Mouse (Mus musculus) thymus, adult 2 months (tissue): Measurements from ENCODE around the gene Sfn. TPM values are rescaled to one million over a fixed set of nuclear protein-coding genes. Genes with fewer than 3 reads are reported as not detected.
A peak's percentile ranks its signal among the peaks of the same experiment; 100 is the strongest.
"Not testable (repeated sequence)": the region's sequence is repeated elsewhere in the genome, so short reads cannot be mapped to it uniquely, and the experiment has no call there.

Source experiments
- DNase-seq: peaks from one replicate; pipeline ENCODE4 v3.0.0; 2021
- H3K27ac ChIP-seq: fragments of 200-500 bp; 2 replicates; pipeline ENCODE4 v1.5.1; 2012; ENCODE audit warnings: low read length, control low read depth; ENCODE audit not compliant: control insufficient read depth, insufficient read depth
- H3K27me3 ChIP-seq: fragments of 200-500 bp; 2 replicates; pipeline ENCODE4 v1.6.1; 2012; ENCODE audit warnings: mild to moderate bottlenecking, low read length, moderate library complexity, mixed read lengths; ENCODE audit not compliant: control insufficient read depth, insufficient read depth
- H3K36me3 ChIP-seq: fragments of 200-500 bp; 2 replicates; pipeline ENCODE4 v1.6.1; 2012; ENCODE audit warnings: mild to moderate bottlenecking, low read length, moderate library complexity; ENCODE audit not compliant: control insufficient read depth, insufficient read depth
- H3K4me1 ChIP-seq: fragments of 200-500 bp; replicated peaks from 2 replicates; pipeline ENCODE4 v1.6.1; 2012; ENCODE audit warnings: low read length; ENCODE audit not compliant: control insufficient read depth, insufficient read depth
- H3K4me3 ChIP-seq: fragments of 200-500 bp; 2 replicates; pipeline ENCODE4 v1.5.1; 2012; ENCODE audit warnings: mild to moderate bottlenecking, low read length, control low read depth, moderate library complexity; ENCODE audit not compliant: control insufficient read depth, insufficient read depth
- CTCF ChIP-seq: fragments of 200-500 bp; IDR thresholded peaks from 2 replicates; pipeline ENCODE4 v1.5.1; 2012; ENCODE audit warnings: mild to moderate bottlenecking, control low read depth, low read length, moderate library complexity, borderline replicate concordance; ENCODE audit not compliant: control insufficient read depth, poor library complexity, insufficient read depth; ENCODE audit errors: extremely low read depth
- POLR2A ChIP-seq: fragments of 200-500 bp; IDR thresholded peaks from 2 replicates; pipeline ENCODE4 v1.6.1; 2012; ENCODE audit warnings: mild to moderate bottlenecking, low read length, control low read depth, moderate library complexity; ENCODE audit not compliant: control insufficient read depth, poor library complexity, insufficient read depth; ENCODE audit errors: extremely low read depth
- WGBS: fragments of 180-500 bp; shearing (Covaris S2); methylation state at CpG from one replicate; pipeline ENCODE4 v1.1.7; 2018; 5-methylcytosine and 5-hydroxymethylcytosine counted together
- polyA plus RNA-seq: library from polyadenylated mRNA; depleted of rRNA; stranded (reverse); fragments of >200 nt; gene quantifications from 2 replicates; pipeline ENCODE4 v1.2.3, GENCODE M21; 2012; rRNA removed

The Sfn gene
- polyA plus RNA-seq, result 60.5 and 65.9 TPM in 2 replicates

DNA sequence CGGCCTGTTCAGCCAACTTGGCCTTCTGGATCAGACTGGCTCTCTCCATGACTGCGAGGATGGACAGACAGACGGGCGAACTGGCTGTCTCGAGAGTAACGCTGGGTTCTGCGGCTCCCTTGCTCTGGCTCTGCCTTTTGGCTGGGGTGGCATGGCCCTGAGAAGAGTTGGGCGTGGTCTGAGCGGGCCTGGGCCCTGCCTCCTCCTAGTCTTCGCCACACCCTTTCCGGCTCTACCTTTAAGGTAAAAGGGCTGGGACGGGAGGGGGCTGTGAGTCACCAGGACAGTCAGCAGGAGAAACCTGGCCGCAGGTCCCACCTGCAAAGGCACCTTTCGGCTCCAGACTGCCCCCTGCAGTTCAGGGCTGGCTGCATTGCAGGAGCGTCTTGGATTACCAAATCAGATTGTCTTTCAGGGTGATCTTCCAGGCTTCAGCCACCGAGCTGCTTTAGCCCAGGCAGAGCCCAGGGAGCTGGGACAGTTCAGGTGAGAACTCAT, at the start of gene Sfn:
Gene Sfn, minus strand, starts transcription at position 448 of the 498 bp plus-strand sequence.
- Histone ChIP-seq H3K36me3 (peaks cover 21% of the 10 kb centered on the region), H3K4me3 (no peak within 1 kb of the TSS; the same call in 1 of the 2 replicates), H3K4me1 (peaks cover 12% of the 10 kb centered on the region), H3K27me3 (peaks cover 9% of the 10 kb centered on the region; the same call in 1 of the 2 replicates), H3K27ac (peak within 1 kb of the TSS; percentile 10; the same call in 1 of the 2 replicates)
- peak; percentile 61 for DNase-seq
- WGBS, result 15% methylated on average over 16 of the region's 16 CpGs
- peak; percentile 74 for TF ChIP-seq CTCF
- no peak for TF ChIP-seq POLR2A

DNA sequence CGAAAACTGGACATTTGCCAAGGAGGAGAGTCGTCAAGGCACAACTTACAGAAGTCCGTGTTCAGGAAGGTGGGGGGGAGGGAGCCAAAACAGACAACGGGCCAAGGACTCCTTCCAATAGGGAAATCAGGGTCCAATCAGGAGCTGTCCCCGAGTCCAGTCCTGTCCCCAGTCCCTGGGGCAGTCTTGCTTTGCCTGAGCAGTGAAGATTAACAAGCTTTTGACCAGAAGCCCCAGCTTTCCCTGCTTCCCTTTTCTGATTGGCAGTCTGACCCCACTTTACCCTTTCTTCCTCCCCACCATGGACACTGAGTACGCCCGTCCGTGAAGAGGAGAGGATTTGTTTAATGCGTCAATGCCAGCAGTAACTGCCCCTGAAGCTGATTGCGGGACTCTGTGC, 49.5 kb upstream of the Sfn start:
- Histone ChIP-seq H3K27me3 (no peaks in the 10 kb centered on the region), H3K4me3 (no peak overlapping the region), H3K36me3 (no peaks in the 10 kb centered on the region), H3K4me1 (peaks cover 3% of the 10 kb centered on the region; the same call in 1 of the 2 replicates), H3K27ac (no peak overlapping the region)
- WGBS, result 75% methylated on average over 10 of the region's 10 CpGs
- no peak for DNase-seq
- no peak for TF ChIP-seq CTCF
- TF ChIP-seq POLR2A, result no peak

DNA sequence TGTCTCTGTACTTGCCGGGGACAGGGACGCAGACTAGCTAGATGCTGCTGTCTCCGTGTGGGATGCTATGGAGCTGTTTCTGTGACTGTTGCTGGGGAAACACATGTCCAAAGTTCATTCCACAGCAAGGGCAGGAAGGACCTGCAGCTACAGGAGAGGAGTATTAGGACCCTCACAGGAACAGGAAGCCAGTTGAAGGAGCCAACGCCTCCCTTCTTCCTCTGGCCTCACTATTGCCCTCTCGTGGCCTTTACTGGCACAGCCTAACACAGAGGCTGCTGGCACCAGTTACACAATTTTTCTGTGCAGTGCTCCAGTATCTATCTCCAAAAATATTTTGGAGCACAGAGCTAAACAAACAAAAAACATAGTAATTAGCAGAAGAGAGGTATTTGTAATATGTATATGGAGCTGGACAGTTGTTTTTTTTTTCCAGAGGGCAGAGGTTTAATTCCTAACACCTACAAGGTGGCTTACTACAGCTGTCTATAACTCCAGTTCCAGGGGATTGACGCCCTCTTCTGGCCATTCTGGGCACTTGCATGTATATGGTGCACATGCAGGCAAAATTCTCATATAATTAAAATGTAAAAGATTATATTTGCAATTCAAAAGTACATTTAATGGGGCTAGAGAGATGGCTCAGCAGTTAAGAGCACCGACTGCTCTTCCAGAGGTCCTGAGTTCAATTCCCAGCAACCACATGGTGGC, 48.2 kb upstream of the Sfn start, which contains the start of gene Zdhhc18:
Gene Zdhhc18, minus strand, starts transcription at position 166 of the 711 bp plus-strand sequence.
- peak; percentile 91 for DNase-seq
- WGBS, result 34% methylated on average over 7 of the region's 7 CpGs
- H3K27ac ChIP-seq, result peak within 1 kb of the TSS; percentile 45; the same call in 1 of the 2 replicates
- H3K36me3 ChIP-seq, result no peaks in the 10 kb centered on the region
- H3K4me1 ChIP-seq, result peaks cover 3% of the 10 kb centered on the region; the same call in 1 of the 2 replicates
- H3K27me3 ChIP-seq, result no peaks in the 10 kb centered on the region
- peak within 1 kb of the TSS; percentile 49 for H3K4me3 ChIP-seq
- TF ChIP-seq POLR2A (no peak), CTCF (peak; percentile 68; the same call in 1 of the 2 replicates)

DNA sequence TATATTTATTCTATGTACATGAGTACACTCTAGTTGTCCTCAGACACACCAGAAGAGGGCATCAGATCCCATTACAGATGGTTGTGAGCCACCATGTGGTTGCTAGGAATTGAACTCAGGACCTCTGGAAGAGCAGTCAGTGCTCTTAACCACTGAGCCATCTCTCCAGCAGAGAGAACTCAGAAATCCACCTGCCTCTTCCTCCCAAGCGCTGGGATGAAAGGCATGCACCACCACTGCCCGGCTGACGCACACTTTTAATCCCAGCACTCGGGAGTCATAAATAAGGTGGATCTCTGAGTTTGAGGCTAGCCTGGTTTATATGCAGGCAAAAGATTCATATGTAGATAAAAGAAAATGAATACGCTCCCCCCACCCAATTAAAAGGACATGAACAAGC, 47.5 kb upstream of the Sfn start:
- not testable (repeated sequence) for DNase-seq, H3K36me3 ChIP-seq, H3K4me1 ChIP-seq, H3K27ac ChIP-seq, H3K4me3 ChIP-seq, H3K27me3 ChIP-seq
- 82% methylated on average over 5 of the region's 5 CpGs for WGBS

DNA sequence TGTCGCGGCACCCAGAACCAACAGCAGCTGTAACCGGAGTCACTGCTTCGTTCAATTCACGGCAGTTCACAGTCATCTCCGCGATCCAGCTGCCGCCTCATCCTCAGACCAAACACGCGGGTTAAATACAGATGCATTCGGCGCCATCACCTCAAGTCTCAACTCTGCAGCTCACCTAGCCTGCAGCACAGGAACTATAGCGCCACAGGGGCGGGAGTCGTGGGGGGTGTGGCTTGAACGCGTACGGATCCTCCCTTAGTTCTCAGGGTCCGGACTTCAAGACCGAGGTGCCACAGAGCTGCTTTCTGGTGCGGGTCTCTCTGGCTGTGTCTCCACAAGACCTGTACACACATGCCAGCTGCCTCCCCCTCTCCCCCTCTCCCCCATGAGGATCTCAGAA, 43.7 kb upstream of the Sfn start:
- Histone ChIP-seq H3K27ac (no peak overlapping the region), H3K4me1 (peaks cover 3% of the 10 kb centered on the region; the same call in 1 of the 2 replicates), H3K36me3 (no peaks in the 10 kb centered on the region), H3K27me3 (no peaks in the 10 kb centered on the region), H3K4me3 (no peak overlapping the region)
- WGBS, result 88% methylated on average over 21 of the region's 21 CpGs
- TF ChIP-seq POLR2A (no peak), CTCF (no peak)
- no peak for DNase-seq

DNA sequence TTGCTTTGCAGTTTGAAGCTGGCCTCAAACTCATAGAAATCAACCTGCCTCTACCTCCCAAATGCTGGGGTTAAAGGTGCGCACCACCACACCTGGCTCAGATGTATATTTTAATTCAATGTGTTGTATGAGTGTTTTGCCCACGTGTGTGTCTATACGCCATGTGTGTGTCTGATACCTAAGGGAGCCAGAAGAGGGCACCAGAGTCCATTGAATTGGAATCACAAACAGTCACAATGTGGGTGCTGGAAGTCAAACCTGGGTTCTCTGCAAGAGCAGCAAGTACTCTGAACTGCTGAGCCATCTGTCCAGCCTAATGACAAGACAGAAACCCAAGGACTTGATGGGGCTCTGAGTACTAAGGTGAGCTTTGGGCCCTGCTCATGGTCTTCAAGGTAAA, 43.2 kb upstream of the Sfn start:
- Histone ChIP-seq H3K4me3 (no peak overlapping the region), H3K27me3 (no peaks in the 10 kb centered on the region), H3K4me1 (peaks cover 3% of the 10 kb centered on the region; the same call in 1 of the 2 replicates), H3K36me3 (no peaks in the 10 kb centered on the region), H3K27ac (no peak overlapping the region)
- DNase-seq, result no peak
- 94% methylated on average over 3 of the region's 3 CpGs for WGBS
- TF ChIP-seq CTCF (no peak), POLR2A (no peak)
